In the genomic region with DNA sequence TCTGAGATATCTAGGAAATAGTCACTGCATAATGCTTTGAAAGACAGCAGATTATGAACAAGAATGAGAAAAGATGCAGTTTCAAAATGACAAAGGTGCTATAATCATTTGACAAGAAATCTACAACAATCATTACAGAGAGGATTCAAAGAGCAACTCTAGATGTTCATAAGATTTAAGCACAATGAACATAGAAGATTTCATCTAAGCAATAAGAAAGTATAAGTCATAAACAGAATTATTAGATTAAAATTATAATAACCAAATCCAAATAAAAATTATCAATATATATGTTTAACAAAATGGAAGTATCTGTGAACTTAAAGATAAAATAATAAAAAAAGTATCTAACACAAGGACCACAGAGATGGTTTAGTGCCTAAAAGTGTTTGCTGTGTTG, we compare ENCODE assay signal across 30 mouse cellular contexts.
"Had no signal": no experiment of that assay in that cellular context is flagged by ENCODE, and none has a peak within 500 bp of the region (broad histone marks: within the 10 kb centered on the region; RNA-seq: fewer than 3 reads in every experiment).

No protein-coding gene starts in this region.

- H3K27me3 ChIP-seq: limb, embryonic 12.5 days; limb, embryonic 13.5 days; limb, embryonic 15.5 days; liver, embryonic 12.5 days; liver, embryonic 13.5 days; liver, embryonic 15.5 days; lung, embryonic 15.5 days; megakaryocyte, embryonic 14.5 days; midbrain, embryonic 12.5 days; midbrain, embryonic 13.5 days; midbrain, embryonic 15.5 days; neural tube, embryonic 12.5 days had no signal

- H3K27ac ChIP-seq: limb, embryonic 10.5 days; limb, embryonic 12.5 days; limb, embryonic 13.5 days; limb, embryonic 15.5 days; liver, embryonic 12.5 days; liver, embryonic 13.5 days; liver, embryonic 14.5 days; liver, embryonic 15.5 days; lung, embryonic 15.5 days; macrophage; midbrain, embryonic 10.5 days; midbrain, embryonic 12.5 days; midbrain, embryonic 13.5 days; midbrain, embryonic 15.5 days; neural tube, embryonic 12.5 days had no signal

- H3K36me3 ChIP-seq: limb, embryonic 10.5 days; limb, embryonic 12.5 days; limb, embryonic 13.5 days; limb, embryonic 15.5 days; liver, embryonic 12.5 days; liver, embryonic 13.5 days; liver, embryonic 15.5 days; lung, embryonic 15.5 days; midbrain, embryonic 10.5 days; midbrain, embryonic 12.5 days; midbrain, embryonic 13.5 days; midbrain, embryonic 15.5 days; neural tube, embryonic 12.5 days had no signal

- H3K9me3 ChIP-seq: limb, embryonic 10.5 days; limb, embryonic 12.5 days; limb, embryonic 13.5 days; limb, embryonic 15.5 days; liver, embryonic 12.5 days; liver, embryonic 13.5 days; liver, embryonic 15.5 days; lung, embryonic 15.5 days; megakaryocyte, embryonic 14.5 days; midbrain, embryonic 10.5 days; midbrain, embryonic 12.5 days; midbrain, embryonic 13.5 days; midbrain, embryonic 15.5 days; neural tube, embryonic 12.5 days had no signal

- H3K4me1 ChIP-seq: limb, embryonic 10.5 days; limb, embryonic 12.5 days; limb, embryonic 13.5 days; limb, embryonic 15.5 days; liver, embryonic 12.5 days; liver, embryonic 13.5 days; liver, embryonic 15.5 days; lung, embryonic 15.5 days; megakaryocyte, embryonic 14.5 days; midbrain, embryonic 10.5 days; midbrain, embryonic 12.5 days; midbrain, embryonic 13.5 days; midbrain, embryonic 15.5 days; neural tube, embryonic 12.5 days had no signal

- H3K9ac ChIP-seq: limb, embryonic 12.5 days; limb, embryonic 13.5 days; limb, embryonic 15.5 days; liver, embryonic 12.5 days; liver, embryonic 13.5 days; liver, embryonic 14.5 days; liver, embryonic 15.5 days; liver, postnatal 0 days; lung, embryonic 14.5 days; lung, embryonic 15.5 days; midbrain, embryonic 12.5 days; midbrain, embryonic 13.5 days; midbrain, embryonic 15.5 days; neural tube, embryonic 12.5 days had no signal

- DNase-seq: left cerebral cortex, postnatal 4 days; liver; liver, embryonic 13.5 days; liver, postnatal 0 days; lung, adult 18-20 months; lung, adult 2 months; lung, embryonic 14.5 days; lung, postnatal 10 days; lung, postnatal 14 days; lung, postnatal 36 days; lung, postnatal 4 days; midbrain, embryonic 14.5 days had no signal

- H3K4me3 ChIP-seq: limb, embryonic 10.5 days; limb, embryonic 12.5 days; limb, embryonic 13.5 days; limb, embryonic 15.5 days; liver, embryonic 12.5 days; liver, embryonic 13.5 days; liver, embryonic 15.5 days; lung, embryonic 15.5 days; megakaryocyte, embryonic 14.5 days; midbrain, embryonic 10.5 days; midbrain, embryonic 12.5 days; midbrain, embryonic 13.5 days; midbrain, embryonic 15.5 days; myocyte; neural tube, embryonic 12.5 days had no signal

- H3K4me2 ChIP-seq: limb, embryonic 12.5 days; limb, embryonic 13.5 days; limb, embryonic 15.5 days; liver, embryonic 11.5 days; liver, embryonic 12.5 days; liver, embryonic 13.5 days; liver, embryonic 15.5 days; lung, embryonic 14.5 days; lung, embryonic 15.5 days; midbrain, embryonic 11.5 days; midbrain, embryonic 12.5 days; midbrain, embryonic 13.5 days; midbrain, embryonic 15.5 days; neural tube, embryonic 12.5 days had no signal
